Mouse (Mus musculus) cerebral cortex, adult 2 months (tissue): Measurements from ENCODE around the gene Fancl.

ENCODE experiments used
- WGBS: fragments of 180-500 bp; shearing (Covaris S2); methylation state at CpG from one replicate; pipeline ENCODE4 v1.1.7; 2018; 5-methylcytosine and 5-hydroxymethylcytosine counted together

Gene Fancl

DNA sequence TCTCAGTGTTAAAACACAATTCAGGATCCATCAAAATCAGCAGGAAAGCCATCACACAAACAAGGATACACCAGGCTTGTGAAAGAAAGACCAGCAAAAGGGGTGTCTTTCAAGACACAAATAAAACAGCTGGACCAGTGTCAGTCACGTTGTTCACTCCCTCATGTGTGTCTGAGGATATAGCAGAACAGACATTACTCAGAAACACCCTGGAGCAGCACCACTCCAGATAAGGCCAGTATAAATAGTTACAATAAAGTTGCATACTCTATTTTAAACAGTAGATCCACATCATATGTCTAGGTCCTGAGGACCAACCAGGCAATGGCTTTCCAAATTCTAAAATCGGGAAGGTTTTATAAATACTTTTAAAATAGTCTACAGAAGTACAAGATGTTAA lies 130.2 kb downstream of the Fancl start:
- 85% methylated on average over 2 of the region's 2 CpGs for WGBS

DNA sequence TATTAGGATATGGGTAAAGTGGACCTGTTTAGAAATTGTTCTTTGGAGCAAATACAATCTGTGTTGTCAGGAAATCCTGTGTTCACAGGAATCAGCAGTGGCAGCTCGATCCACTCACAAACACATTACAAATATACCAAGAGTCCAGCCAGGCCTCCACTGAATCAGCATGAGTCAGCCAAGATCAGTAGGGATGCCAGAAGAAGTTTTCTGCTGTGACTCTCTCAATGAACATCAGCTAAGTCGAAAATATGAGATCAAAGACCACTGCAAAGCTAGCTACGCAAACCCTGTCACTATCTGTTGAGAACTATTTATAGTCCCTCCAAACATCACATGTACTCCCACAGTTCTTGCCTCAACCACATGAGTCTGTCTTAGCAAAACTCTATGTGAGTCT lies 133.1 kb downstream of the Fancl start:
- WGBS: 67% methylated on average over 3 of the region's 3 CpGs
